Mouse (Mus musculus): ENCODE data around the gene Olfr1178. TPM values are rescaled to one million over a fixed set of nuclear protein-coding genes. Genes with fewer than 3 reads are reported as not detected.

Olfr1178 gene
- not detected in 2 replicates for polyA plus RNA-seq (2015; fragmentation: Nextera tagmentation; extraction: Ambion mirVana)

DNA sequence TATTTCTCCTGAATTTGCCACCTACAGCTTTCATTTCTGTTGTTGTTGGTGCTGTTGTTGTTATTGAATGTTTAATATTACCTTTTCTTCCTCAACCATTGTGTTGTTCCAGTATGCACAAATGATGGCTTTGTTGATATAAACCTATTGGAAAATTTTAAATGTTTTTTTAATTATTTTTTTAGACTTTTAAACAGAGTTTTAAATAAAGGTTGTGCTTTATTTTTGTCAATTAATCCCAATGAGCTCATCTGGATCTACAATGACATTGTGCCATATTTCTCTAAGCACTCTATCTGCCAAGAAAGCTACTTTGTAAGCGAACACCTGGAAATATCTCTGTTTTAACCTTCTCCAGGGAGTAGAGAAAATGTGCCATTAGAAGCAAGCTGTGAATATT, at the start of gene Olfr1178:
Gene Olfr1178 (plus strand): TSS at position 301 of the 400 bp plus-strand sequence.

DNA sequence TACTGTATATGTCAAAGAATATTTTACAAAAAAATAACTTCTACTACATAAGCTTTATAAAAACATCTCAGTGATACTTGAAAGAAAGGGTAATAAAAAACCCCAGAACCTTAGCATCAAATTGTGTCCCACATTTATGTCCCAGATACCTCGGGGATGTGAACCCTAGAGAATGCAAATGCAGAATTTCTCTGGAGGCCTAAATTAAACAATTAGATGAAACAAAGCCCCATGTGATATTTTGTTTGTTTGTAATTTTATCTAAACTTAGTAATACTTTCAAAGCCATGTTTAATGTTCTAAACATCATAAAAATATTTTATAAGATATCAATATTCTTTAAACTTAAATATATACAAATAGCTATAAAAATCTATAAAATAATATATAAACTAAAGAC, 40.5 kb upstream of the Olfr1178 start, which contains the start of gene Olfr1177-ps:
Gene Olfr1177-ps (minus strand): TSS at position 101 of the 400 bp plus-strand sequence.

DNA sequence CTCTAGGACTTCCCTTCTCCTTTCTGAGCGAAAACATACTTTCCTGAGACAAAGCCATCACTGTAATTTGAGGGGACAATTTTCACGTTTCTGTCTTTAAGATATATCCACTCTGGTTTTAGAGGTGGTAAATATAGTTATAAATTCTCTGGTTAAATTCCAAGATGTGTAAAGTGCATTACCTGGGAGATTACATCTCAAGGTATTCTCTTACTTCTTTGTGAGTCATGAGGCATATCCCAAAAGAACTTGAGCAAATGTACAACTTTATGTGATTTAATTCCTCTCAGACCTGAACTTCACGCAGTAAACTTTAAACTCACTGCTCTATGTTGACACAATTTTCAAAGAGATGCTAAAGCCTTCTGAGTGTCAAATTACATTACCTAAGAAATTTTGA, 19.5 kb downstream of the Olfr1178 start, which contains the start of gene Olfr1179:
Gene Olfr1179 (minus strand): TSS at position 101 of the 400 bp plus-strand sequence.

GRCm38 (mm10) chr2:88419051-88419450, 32.2 kb downstream of the Olfr1178 start, which contains the start of gene Olfr1180:
Olfr1180 (minus strand) TSS chr2:88419151.

GRCm38 (mm10) chr2:88426071-88426470, 39.2 kb downstream of the Olfr1178 start, which contains the start of gene Olfr1181:
Olfr1181 (minus strand) TSS chr2:88426171.

DNA sequence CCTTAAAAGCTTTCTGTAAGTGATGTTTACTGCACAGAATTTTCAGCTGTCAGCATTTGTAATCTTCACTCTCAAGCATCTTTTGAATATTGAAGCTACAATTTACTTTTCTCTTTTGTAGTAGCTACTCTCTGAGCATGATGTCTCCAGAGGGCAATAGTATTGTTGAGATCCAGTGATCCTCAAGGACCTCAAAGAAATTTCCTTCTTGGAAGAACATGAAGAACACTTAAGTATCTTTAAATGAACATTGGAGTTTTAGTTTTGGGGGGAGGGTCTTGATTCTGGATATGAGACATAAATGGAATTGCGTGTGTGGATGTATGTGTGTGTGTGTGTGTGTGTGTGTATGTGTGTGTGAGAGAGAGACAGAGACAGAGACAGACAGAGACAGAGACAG, 62.2 kb downstream of the Olfr1178 start, which contains the start of gene Gm13757:
Gene Gm13757 (minus strand): TSS at position 101 of the 400 bp plus-strand sequence.

Other genes with a start within 250 kb of the Olfr1178 start
- not detected in 2 replicates for gene Olfr1167, start 231.9 kb upstream of the Olfr1178 start, polyA plus RNA-seq (2015; fragmentation: Nextera tagmentation; extraction: Ambion mirVana)
- gene Olfr1168, start 205.2 kb upstream of the Olfr1178 start, polyA plus RNA-seq (2015; fragmentation: Nextera tagmentation; extraction: Ambion mirVana): not detected in 2 replicates
- not detected in 2 replicates for gene Olfr1170, start 158.7 kb upstream of the Olfr1178 start, polyA plus RNA-seq (2015; fragmentation: Nextera tagmentation; extraction: Ambion mirVana)
- not detected in 2 replicates for gene Olfr1173, start 107.2 kb upstream of the Olfr1178 start, polyA plus RNA-seq (2015; fragmentation: Nextera tagmentation; extraction: Ambion mirVana)
- gene Olfr1174-ps, start 71.9 kb upstream of the Olfr1178 start, polyA plus RNA-seq (2015; fragmentation: Nextera tagmentation; extraction: Ambion mirVana): not detected in 2 replicates
- not detected in 2 replicates for gene Olfr1175-ps, start 59.8 kb upstream of the Olfr1178 start, polyA plus RNA-seq (2015; fragmentation: Nextera tagmentation; extraction: Ambion mirVana)
- gene Olfr1176, start 50.3 kb upstream of the Olfr1178 start, polyA plus RNA-seq (2015; fragmentation: Nextera tagmentation; extraction: Ambion mirVana): not detected in 2 replicates
- gene Olfr1177-ps, start 40.6 kb upstream of the Olfr1178 start, polyA plus RNA-seq (2015; fragmentation: Nextera tagmentation; extraction: Ambion mirVana): not detected in 2 replicates
- not detected in 2 replicates for gene Olfr1179, start 19.4 kb downstream of the Olfr1178 start, polyA plus RNA-seq (2015; fragmentation: Nextera tagmentation; extraction: Ambion mirVana)
- not detected in 2 replicates for gene Olfr1180, start 32.1 kb downstream of the Olfr1178 start, polyA plus RNA-seq (2015; fragmentation: Nextera tagmentation; extraction: Ambion mirVana)
- gene Olfr1181, start 39.1 kb downstream of the Olfr1178 start, polyA plus RNA-seq (2015; fragmentation: Nextera tagmentation; extraction: Ambion mirVana): not detected in 2 replicates
- not detected in 2 replicates for gene Gm13757, start 62.1 kb downstream of the Olfr1178 start, polyA plus RNA-seq (2015; fragmentation: Nextera tagmentation; extraction: Ambion mirVana)
- not detected in 2 replicates for gene Olfr1183, start 67.8 kb downstream of the Olfr1178 start, polyA plus RNA-seq (2015; fragmentation: Nextera tagmentation; extraction: Ambion mirVana)
- not detected in 2 replicates for gene Olfr1184, start 96.5 kb downstream of the Olfr1178 start, polyA plus RNA-seq (2015; fragmentation: Nextera tagmentation; extraction: Ambion mirVana)
- not detected in 2 replicates for gene Olfr1185-ps1, start 106.3 kb downstream of the Olfr1178 start, polyA plus RNA-seq (2015; fragmentation: Nextera tagmentation; extraction: Ambion mirVana)
- not detected in 2 replicates for gene Olfr1186, start 131.5 kb downstream of the Olfr1178 start, polyA plus RNA-seq (2015; fragmentation: Nextera tagmentation; extraction: Ambion mirVana)
- not detected in 2 replicates for gene Olfr1188, start 169.9 kb downstream of the Olfr1178 start, polyA plus RNA-seq (2015; fragmentation: Nextera tagmentation; extraction: Ambion mirVana)
- not detected in 2 replicates for gene Olfr1189, start 199.4 kb downstream of the Olfr1178 start, polyA plus RNA-seq (2015; fragmentation: Nextera tagmentation; extraction: Ambion mirVana)